Mouse (Mus musculus): ENCODE results near the gene Ccn2.

DNA sequence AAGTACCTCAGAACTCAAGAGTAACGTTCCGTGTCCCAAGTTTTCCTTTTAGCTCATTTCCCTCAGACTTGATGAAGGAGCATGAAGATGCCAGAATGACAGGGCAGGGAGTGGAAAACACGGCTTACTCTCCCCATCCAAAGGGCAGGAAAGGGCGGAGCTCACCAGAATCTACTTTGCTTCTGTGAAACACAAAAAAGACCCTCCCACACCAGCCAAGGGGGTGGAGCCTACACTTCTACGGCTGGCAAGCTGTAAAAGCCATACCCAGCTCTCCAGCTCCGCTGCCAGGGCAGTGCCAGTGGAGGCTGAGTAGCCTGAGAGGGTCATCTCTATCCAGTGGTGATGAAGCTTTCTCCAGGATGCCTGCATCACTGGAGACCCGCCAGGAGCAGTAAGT is 44.4 kb downstream of the Ccn2 start:
- TF ChIP-seq CTCF (conservative IDR thresholded peaks at IDR 0.05; ENCODE audit: low read length): no peak
- no peak for TF ChIP-seq NANOG (IDR thresholded peaks at IDR 0.05; ENCODE audit: borderline replicate concordance, low read length)
